Mouse (Mus musculus): ENCODE measurements around the gene Lsg1. TPM values are rescaled to one million over a fixed set of nuclear protein-coding genes. Genes with fewer than 3 reads are reported as not detected.
A peak's percentile ranks its signal among the peaks of the same experiment; 100 is the strongest.

The Lsg1 gene
- polyA plus RNA-seq, 3 experiments from 2014 or later = 59.3 to 77.4 (median 74.7) TPM

- no peak for ATAC-seq
Measured at GRCm38 (mm10) chr16:30516993-30517392, 70.4 kb downstream of the Lsg1 start.

DNA sequence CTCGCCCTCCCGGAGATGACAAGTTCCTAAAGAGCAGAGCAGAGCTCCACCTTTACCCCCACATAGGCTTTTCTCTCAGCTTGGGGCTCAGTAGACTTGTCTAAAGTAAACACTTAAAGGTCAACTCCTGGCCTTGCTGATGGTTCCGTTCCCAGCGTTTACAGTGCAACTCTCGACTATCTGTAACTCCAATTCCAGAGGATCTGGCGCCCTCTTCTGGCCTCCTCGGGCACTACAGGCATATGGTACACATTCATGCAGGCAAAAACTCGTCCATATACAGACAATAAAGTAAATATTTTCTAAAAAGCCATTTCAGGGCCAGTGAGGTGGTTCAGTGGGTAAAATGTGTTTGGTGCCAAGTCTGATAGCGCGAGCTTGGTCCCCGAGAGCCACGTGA is 72.0 kb downstream of the Lsg1 start:
- no peak for ATAC-seq

GRCm38 (mm10) chr16:30513050-30514024 is 74.1 kb downstream of the Lsg1 start:
- ATAC-seq = no peak

DNA sequence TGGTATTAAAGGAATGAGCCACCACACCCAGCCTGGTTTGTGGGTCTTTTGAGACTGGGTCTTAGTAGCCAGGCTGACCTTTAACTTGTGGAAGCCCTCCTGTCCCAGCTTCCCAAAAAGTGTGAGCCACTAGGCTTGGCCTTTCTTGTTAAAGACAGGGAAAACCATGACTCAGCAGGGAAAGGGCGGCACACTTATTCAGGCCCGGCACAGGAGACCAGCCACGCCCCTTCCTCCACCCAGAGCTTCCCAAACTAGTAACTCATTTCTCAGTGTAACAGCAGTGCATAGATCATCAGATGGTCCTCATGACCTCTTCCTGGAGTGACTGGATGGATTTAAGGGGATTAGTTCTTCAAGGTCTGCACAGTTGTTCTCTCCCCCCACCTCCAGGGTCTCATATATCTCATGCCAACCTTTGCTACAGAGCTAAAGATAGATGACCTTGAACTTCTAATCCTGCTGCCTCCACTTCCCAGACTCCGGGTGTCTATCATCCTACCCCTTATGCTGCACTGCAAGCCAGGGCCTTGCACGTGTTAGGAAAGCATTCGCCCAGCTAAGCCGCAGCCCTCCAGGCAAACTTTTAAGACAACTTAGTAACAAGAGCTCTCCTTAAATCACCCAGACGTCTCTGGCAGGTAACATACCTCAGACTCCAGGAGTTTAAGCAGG is 74.9 kb downstream of the Lsg1 start:
- no peak for ATAC-seq

- ATAC-seq = no peak
Measured at GRCm38 (mm10) chr16:30511563-30512340, 75.6 kb downstream of the Lsg1 start.

GRCm38 (mm10) chr16:30510504-30511451 is 76.6 kb downstream of the Lsg1 start:
- peak; percentile 92 for ATAC-seq

Other genes starting within 250 kb of the Lsg1 start
- 10 to 100 TPM in 2 of 3 experiments, 1 to 10 TPM in 1; 9.3 to 13.1 (median 12.9) TPM for gene Atp13a3, start 181.6 kb downstream of the Lsg1 start, polyA plus RNA-seq (2017; shearing (Covaris generic))
- under 1 TPM; 0.17 to 0.81 (median 0.70) TPM for gene Tmem44, start 36.8 kb downstream of the Lsg1 start, polyA plus RNA-seq (2017; shearing (Covaris generic))
- under 1 TPM; 0.50 to 0.88 (median 0.71) TPM for gene Fam43a, start 12.1 kb upstream of the Lsg1 start, polyA plus RNA-seq (2017; shearing (Covaris generic))

Data from inflammation-experienced regulatory T-cells, adult 6 months (primary cell).